Mouse (Mus musculus) kidney, adult 2 months (tissue): ENCODE measurements at regions not wholly inside any gene's neighbourhood (a gene's known extent, or its start where the extent isn't known, plus 50 kb on each side); places are given as distances from the start of the nearest gene placed in this dataset.

ENCODE experiments used
- CTCF ChIP-seq: fragments of 200-500 bp; conservative IDR thresholded peaks from 2 replicates; pipeline ENCODE4 v1.5.1; 2011; ENCODE audit warnings: low read depth, mild to moderate bottlenecking, control low read depth, low read length, moderate library complexity, mixed read lengths; ENCODE audit not compliant: insufficient read depth, insufficient read length
- POLR2A ChIP-seq: fragments of 200-500 bp; IDR thresholded peaks from one replicate; pipeline ENCODE4 v1.6.1; 2011; ENCODE audit warnings: low read depth, low read length, control low read depth

DNA sequence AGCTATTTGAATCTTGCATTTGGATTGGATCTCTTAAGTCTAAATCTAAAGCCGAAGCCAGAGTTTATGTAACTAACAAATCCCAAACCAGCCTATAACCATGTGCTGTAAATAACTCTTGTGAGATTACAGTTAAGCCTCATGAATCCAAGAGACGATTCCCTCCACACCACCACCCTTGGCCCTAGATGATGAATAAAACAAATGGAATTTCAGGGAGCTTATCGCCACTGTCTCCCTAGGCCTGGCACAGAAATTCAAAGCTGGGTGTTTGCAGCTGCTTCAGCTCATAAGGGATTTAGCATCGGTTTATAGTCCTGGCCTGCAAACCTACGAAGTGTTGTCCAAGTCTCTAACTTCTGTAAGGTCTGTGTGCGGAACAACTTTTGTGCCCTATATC lies 281.4 kb upstream of the Ptbp2 start:
- TF ChIP-seq CTCF: no peak
- no peak for TF ChIP-seq POLR2A
